Mouse (Mus musculus) midbrain, embryonic 10.5 days (tissue): Measurements from ENCODE around the gene Gprin2. TPM values are rescaled to one million over a fixed set of nuclear protein-coding genes. Genes with fewer than 3 reads are reported as not detected.
A peak's percentile ranks its signal among the peaks of the same experiment; 100 is the strongest.

ENCODE experiments used
- DNase-seq: peaks from one replicate; pipeline ENCODE4 v3.0.0-alpha.2; 2017; ENCODE audit warnings: low spot score
- H3K27ac ChIP-seq: fragments of 300-500 bp; sonication (generic); replicated peaks from 2 replicates; pipeline ENCODE4 v1.5.1; 2016; ENCODE audit warnings: mild to moderate bottlenecking
- H3K27me3 ChIP-seq: fragments of 300-500 bp; sonication (generic); 2 replicates; pipeline ENCODE4 v1.6.1; 2016; ENCODE audit warnings: low read depth, mild to moderate bottlenecking; ENCODE audit not compliant: poor library complexity, severe bottlenecking
- H3K36me3 ChIP-seq: fragments of 300-500 bp; sonication (generic); 2 replicates; pipeline ENCODE4 v1.6.1; 2016; ENCODE audit warnings: mild to moderate bottlenecking, moderate library complexity
- H3K4me1 ChIP-seq: fragments of 300-500 bp; sonication (generic); 2 replicates; pipeline ENCODE4 v1.6.1; 2016
- H3K4me3 ChIP-seq: fragments of 300-500 bp; sonication (generic); 2 replicates; pipeline ENCODE4 v1.5.1; 2016; ENCODE audit warnings: mild to moderate bottlenecking, moderate library complexity
- H3K9me3 ChIP-seq: fragments of 300-500 bp; sonication (generic); replicated peaks from 2 replicates; pipeline ENCODE4 v1.6.1; 2016; ENCODE audit warnings: mild to moderate bottlenecking
- WGBS: fragments of 180-500 bp; shearing (Covaris S2); methylation state at CpG from one replicate; pipeline ENCODE4 v1.1.7; 2016; 5-methylcytosine and 5-hydroxymethylcytosine counted together
- polyA plus RNA-seq: library from polyadenylated mRNA; unstranded; fragments of >200 nt; fragmentation: Nextera tagmentation; extraction: Ambion mirVana; gene quantifications from 2 replicates; pipeline ENCODE4 v1.2.1, GENCODE M21; 2016

Gprin2 gene
- 0.35 and 1.9 TPM in 2 replicates for polyA plus RNA-seq

- Histone ChIP-seq H3K36me3 (no peaks in the 10 kb centered on the region), H3K27ac (peak within 1 kb of the TSS; percentile 72), H3K4me3 (peak within 1 kb of the TSS; percentile 87), H3K9me3 (no peaks in the 10 kb centered on the region), H3K4me1 (peaks cover 16% of the 10 kb centered on the region), H3K27me3 (peaks cover 43% of the 10 kb centered on the region)
- 2% methylated on average over 43 of the region's 52 CpGs for WGBS
- DNase-seq: peak; percentile 45
These were observed at the start of gene Gprin2 for GRCm38 (mm10) chr14:34201231-34202035. TSS of gene Gprin2 (minus strand) at chr14:34201653.

DNA sequence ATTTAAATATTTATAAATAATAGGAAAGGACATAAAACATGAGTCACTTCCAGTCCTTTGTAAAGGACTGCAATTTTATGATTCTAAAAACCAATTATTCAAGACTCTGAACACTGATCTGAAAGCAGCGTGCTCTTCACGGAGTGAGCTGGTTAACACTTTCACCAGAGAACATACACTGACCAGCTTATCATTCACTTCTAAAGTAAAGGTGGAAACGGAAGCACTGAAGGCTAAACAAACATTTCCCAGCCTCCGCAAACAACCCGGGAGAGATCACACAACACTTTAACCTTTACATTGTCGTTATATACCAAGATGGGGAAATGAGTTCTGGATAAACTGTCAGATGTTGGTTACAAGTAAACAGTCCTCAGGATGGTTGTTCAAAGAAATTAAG is 39.2 kb upstream of the Gprin2 start:
- Histone ChIP-seq H3K27ac (no peak overlapping the region), H3K9me3 (no peaks in the 10 kb centered on the region), H3K36me3 (no peaks in the 10 kb centered on the region), H3K4me1 (no peaks in the 10 kb centered on the region), H3K27me3 (no peaks in the 10 kb centered on the region), H3K4me3 (no peak overlapping the region)
- DNase-seq: no peak
- 87% methylated on average over 6 of the region's 6 CpGs for WGBS

DNA sequence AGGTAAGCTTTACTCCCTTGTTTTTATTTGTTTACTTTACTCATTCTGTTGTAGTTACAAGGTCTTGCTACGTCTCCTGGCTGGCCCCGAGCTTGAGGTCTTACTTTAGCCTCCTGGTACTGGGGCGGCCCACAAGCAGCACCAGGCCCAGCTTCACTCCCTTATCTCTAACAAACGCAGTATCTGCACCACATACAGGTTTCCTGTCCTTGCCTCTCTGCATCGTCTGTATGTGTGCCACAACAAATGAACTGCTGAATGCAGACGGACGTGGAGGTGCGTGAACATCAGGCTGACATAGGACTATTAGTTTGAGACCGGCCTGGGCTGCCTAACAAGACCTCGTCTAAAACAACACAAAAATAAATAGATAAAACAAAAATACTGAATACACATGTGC is 38.8 kb upstream of the Gprin2 start:
- Histone ChIP-seq H3K9me3 (no peaks in the 10 kb centered on the region), H3K4me1 (no peaks in the 10 kb centered on the region), H3K27ac (no peak overlapping the region), H3K4me3 (no peak overlapping the region), H3K36me3 (no peaks in the 10 kb centered on the region), H3K27me3 (no peaks in the 10 kb centered on the region)
- 84% methylated on average over 10 of the region's 10 CpGs for WGBS
- no peak for DNase-seq

- no peak overlapping the region for H3K27ac ChIP-seq
- peak; percentile 77 for DNase-seq
These were observed 33.4 kb upstream of the Gprin2 start for GRCm38 (mm10) chr14:34234630-34235380.

DNA sequence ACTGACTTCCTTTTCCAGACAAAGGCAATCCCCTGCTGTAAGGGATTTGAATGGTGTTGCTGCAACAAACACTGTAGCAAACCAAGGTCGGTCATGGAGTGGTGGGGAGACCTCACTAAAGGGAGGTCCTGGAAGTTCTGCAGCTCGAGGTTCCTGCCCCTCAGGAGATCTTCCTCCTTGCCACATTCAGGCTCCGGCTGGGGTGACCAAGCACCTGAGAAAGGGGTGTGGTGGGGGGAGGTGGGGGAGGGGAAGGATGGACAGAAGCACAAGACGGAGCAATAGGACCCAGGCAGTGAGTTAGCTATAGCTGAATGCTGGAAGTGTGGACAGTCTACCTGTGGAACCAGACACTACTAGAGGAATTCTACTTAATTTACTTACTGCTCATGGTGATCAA is 32.4 kb upstream of the Gprin2 start:
- H3K27me3 ChIP-seq: no peaks in the 10 kb centered on the region
- H3K27ac ChIP-seq: no peak overlapping the region
- H3K4me3 ChIP-seq: no peak overlapping the region
- H3K36me3 ChIP-seq: no peaks in the 10 kb centered on the region
- WGBS: 50% methylated on average over 4 of the region's 4 CpGs
- DNase-seq: no peak
- H3K4me1 ChIP-seq: peaks cover 7% of the 10 kb centered on the region
- peaks cover 3% of the 10 kb centered on the region; the same call in 1 of the 2 replicates for H3K9me3 ChIP-seq

More at GRCm38 (mm10) chr14:34234630-34235380, 33.4 kb upstream of the Gprin2 start:
- WGBS: 4% methylated on average over 16 of the region's 16 CpGs
- Histone ChIP-seq H3K27me3 (no peaks in the 10 kb centered on the region), H3K36me3 (no peaks in the 10 kb centered on the region), H3K4me1 (peaks cover 7% of the 10 kb centered on the region), H3K9me3 (peaks cover 3% of the 10 kb centered on the region; the same call in 1 of the 2 replicates), H3K4me3 (peak overlapping the region; percentile 51)

DNA sequence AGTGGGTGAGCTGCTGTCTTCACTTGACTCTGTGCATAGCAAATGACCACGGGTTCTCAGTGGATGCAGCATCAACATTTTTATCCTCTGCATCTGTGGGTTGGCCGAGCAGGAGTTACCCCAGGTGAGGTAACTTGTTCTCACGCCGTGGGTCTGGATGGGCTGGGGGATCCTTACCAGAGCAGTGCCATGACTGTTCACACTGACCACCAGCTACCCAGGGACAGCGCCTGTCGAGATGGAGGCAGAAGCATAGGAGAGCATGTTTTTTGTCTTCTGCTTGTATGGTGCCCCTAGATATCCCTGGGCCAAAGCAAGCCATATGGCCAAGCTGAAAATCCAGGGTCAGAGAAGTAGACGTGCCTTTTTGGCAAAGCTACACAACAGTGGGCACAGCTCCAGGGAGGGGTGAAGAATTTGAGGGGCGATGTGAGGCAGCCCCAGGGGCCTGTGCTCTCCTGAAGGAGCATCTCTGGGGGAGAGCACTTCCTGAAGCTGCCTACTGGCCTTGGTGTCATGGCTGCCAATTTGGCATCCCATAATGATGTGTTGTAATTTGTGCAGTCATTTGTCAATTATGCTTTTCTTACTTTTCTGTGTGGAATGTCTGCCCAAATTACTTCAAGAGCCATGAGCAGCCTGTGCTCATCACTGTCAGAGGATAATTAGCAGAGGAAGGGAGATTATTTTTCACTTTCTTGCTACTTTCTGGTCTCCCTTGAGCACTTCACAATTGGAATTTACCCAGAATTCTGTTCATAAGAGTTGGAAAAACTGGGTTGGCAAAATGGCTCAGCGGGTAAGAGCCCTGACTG is 31.6 kb upstream of the Gprin2 start:
- no peak for DNase-seq

DNA sequence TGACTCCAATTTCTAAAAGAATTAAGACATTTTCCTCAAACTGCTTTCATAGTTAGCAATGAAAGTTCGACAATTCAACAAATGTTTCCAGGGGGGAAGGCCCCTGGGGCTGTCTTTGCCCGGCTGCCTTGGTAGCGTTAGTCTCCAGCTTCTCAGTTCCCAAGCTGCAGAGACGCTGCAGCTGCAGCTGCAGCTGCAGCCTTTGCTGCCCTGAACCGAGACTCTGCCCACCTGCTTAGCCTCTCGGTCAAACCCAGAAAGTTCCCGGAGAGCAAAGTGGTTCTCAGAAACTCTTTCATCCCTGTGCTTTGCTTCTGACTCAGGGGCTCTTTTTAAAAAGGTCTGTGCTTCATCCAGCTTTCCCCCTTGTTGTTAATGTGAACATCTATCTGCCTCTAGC is 30.9 kb upstream of the Gprin2 start:
- H3K4me3 ChIP-seq: no peak overlapping the region
- H3K27ac ChIP-seq: no peak overlapping the region
- H3K27me3 ChIP-seq: no peaks in the 10 kb centered on the region
- H3K36me3 ChIP-seq: no peaks in the 10 kb centered on the region
- WGBS: 54% methylated on average over 7 of the region's 7 CpGs
- no peak for DNase-seq
- H3K4me1 ChIP-seq: peaks cover 7% of the 10 kb centered on the region
- H3K9me3 ChIP-seq: peaks cover 3% of the 10 kb centered on the region; the same call in 1 of the 2 replicates

More for the DNA sequence above, 31.6 kb upstream of the Gprin2 start:
- 85% methylated on average over 9 of the region's 9 CpGs for whole genome bisulfite sequencing
- H3K36me3 ChIP-seq: no peaks in the 10 kb centered on the region
- H3K9me3 ChIP-seq: peaks cover 3% of the 10 kb centered on the region; the same call in 1 of the 2 replicates
- no peak overlapping the region for H3K27ac ChIP-seq
- H3K27me3 ChIP-seq: no peaks in the 10 kb centered on the region
- H3K4me3 ChIP-seq: no peak overlapping the region
- H3K4me1 ChIP-seq: peaks cover 7% of the 10 kb centered on the region

GRCm38 (mm10) chr14:34228830-34229506 is 27.5 kb upstream of the Gprin2 start:
- Histone ChIP-seq H3K36me3 (no peaks in the 10 kb centered on the region), H3K27ac (no peak overlapping the region), H3K27me3 (no peaks in the 10 kb centered on the region), H3K9me3 (peaks cover 3% of the 10 kb centered on the region; the same call in 1 of the 2 replicates), H3K4me1 (no peaks in the 10 kb centered on the region), H3K4me3 (no peak overlapping the region)
- no peak for DNase-seq
- 92% methylated on average over 10 of the region's 10 CpGs for WGBS

DNA sequence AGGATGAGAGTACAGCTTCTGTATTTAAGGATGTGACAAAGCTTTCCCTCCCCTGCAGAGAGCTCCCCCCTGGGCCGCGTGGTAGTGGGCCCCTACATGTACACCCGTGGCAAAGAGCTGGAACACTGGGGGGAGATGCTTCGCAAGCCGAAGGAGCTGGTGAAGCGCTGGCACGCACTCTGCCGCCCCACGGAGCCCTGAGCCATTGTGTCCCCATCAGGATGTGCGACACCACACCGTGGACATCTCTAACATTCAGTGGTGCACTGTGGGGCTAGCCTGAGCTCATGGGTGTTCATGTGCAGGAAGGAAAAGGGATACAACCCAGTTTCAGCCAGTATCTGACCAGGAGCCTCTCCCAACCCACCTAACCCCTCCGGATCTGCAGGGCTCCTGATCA is 26.5 kb upstream of the Gprin2 start:
- 82% methylated on average over 12 of the region's 12 CpGs for WGBS
- Histone ChIP-seq H3K4me1 (no peaks in the 10 kb centered on the region), H3K27ac (no peak overlapping the region), H3K4me3 (no peak overlapping the region), H3K27me3 (no peaks in the 10 kb centered on the region), H3K36me3 (no peaks in the 10 kb centered on the region), H3K9me3 (peaks cover 3% of the 10 kb centered on the region; the same call in 1 of the 2 replicates)
- no peak for DNase-seq

- Histone ChIP-seq H3K27ac (no peak overlapping the region), H3K4me3 (no peak overlapping the region), H3K27me3 (peaks cover 4% of the 10 kb centered on the region; the same call in 1 of the 2 replicates), H3K4me1 (no peaks in the 10 kb centered on the region), H3K9me3 (peaks cover 3% of the 10 kb centered on the region; the same call in 1 of the 2 replicates), H3K36me3 (no peaks in the 10 kb centered on the region)
- WGBS: 94% methylated on average over 4 of the region's 4 CpGs
- no peak for DNase-seq
These were observed 25.1 kb upstream of the Gprin2 start for GRCm38 (mm10) chr14:34226566-34226965.

DNA sequence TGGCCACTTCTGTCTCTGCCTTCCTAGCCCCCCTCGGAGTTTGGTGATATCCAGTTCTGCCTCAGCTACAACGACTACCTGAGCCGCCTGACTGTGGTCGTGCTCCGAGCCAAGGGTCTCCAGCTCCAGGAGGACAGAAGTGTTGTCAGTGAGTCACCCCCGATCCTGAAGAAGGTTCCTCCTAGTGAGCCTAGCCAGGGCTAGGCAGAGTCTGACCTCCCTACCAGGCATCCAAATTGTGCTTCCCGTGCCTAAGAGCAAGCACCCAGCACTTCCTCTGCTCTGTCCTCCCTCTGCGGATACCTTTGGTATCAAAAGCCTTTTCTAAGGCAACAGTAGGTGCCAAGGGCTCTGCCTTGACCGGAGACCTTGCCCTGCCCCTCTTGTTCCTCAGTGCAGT is 24.5 kb upstream of the Gprin2 start:
- WGBS: 83% methylated on average over 9 of the region's 9 CpGs
- Histone ChIP-seq H3K4me3 (no peak overlapping the region), H3K4me1 (no peaks in the 10 kb centered on the region), H3K36me3 (no peaks in the 10 kb centered on the region), H3K27me3 (peaks cover 10% of the 10 kb centered on the region), H3K9me3 (no peaks in the 10 kb centered on the region), H3K27ac (no peak overlapping the region)
- no peak for DNase-seq
